In genomic region chr17:48232518-48232917, GRCm38 (mm10) we compare ENCODE assay signal across 18 mouse cellular contexts. TPM values are rescaled to one million over a fixed set of nuclear protein-coding genes. Genes with fewer than 3 reads are reported as not detected.
A peak's percentile ranks its signal among the peaks of the same experiment; 100 is the strongest.
DNase-seq lines count a peak whose midpoint lies in the region; ATAC-seq and TF ChIP-seq lines count a peak whose summit lies in the region.
"Had no signal": no experiment of that assay in that cellular context is flagged by ENCODE, and none has a peak within 500 bp of the region (broad histone marks: within the 10 kb centered on the region; RNA-seq: fewer than 3 reads in every experiment).

Gene Trem1 (plus strand): TSS chr17:48232768.

- no peak within 1 kb of the TSS for H3K27ac ChIP-seq in liver, embryonic 14.5 days
- no peak within 1 kb of the TSS for H3K27ac ChIP-seq in liver, embryonic 11.5 days (ENCODE audit: low read depth, low read length)
- H3K27ac ChIP-seq: embryonic facial prominence, embryonic 15.5 days; forebrain, embryonic 13.5 days; heart, embryonic 15.5 days; hindbrain, embryonic 12.5 days; kidney, postnatal 0 days; limb, embryonic 13.5 days had no signal

- DNase-seq in liver, embryonic 14.5 days (ENCODE audit: low read depth in 3 of 3, low spot score in 3 of 3): peak in 2 of 3 experiments; percentile 13 to 42
- DNase-seq in liver, embryonic 11.5 days (ENCODE audit: low spot score): no peak
- peak; percentile 56 for DNase-seq in lung, postnatal 36 days
- DNase-seq in splenic B cell, adult 2 months (ENCODE audit: low read depth, low spot score): peak; percentile 53
- DNase-seq in cerebellum, postnatal 10 days: no peak
- DNase-seq in thymus, postnatal 14 days: no peak
- no peak for DNase-seq in urinary bladder, postnatal 14 days (ENCODE audit: low spot score)
- DNase-seq: adrenal gland, adult 2 months; cerebellum, adult 8-10 months; right cerebral cortex, adult 18-20 months had no signal

- H3K9me3 ChIP-seq in liver, embryonic 14.5 days (ENCODE audit: control insufficient read depth, low read length): no peaks in the 10 kb centered on the region
- H3K9me3 ChIP-seq in liver, embryonic 11.5 days (ENCODE audit: control insufficient read depth, low read length): no peaks in the 10 kb centered on the region
- H3K9me3 ChIP-seq: embryonic facial prominence, embryonic 15.5 days; forebrain, embryonic 13.5 days; heart, embryonic 15.5 days; hindbrain, embryonic 12.5 days; limb, embryonic 13.5 days had no signal

- 0 out of 4 replicates have a peak, but pooled peaks cover 0 to 2% of the 10 kb centered on the region in 2 experiments for H3K4me1 ChIP-seq in liver, embryonic 14.5 days (replicated peaks; ENCODE audit: control insufficient read depth in 2 of 2, insufficient read depth in 2 of 2, low read length in 1 of 2)
- H3K4me1 ChIP-seq in liver, embryonic 11.5 days (replicated peaks; ENCODE audit: control insufficient read depth, insufficient read depth, low read length): no peaks in the 10 kb centered on the region
- H3K4me1 ChIP-seq: embryonic facial prominence, embryonic 15.5 days; forebrain, embryonic 13.5 days; heart, embryonic 15.5 days; hindbrain, embryonic 12.5 days had no signal

- TF ChIP-seq EP300 in liver, embryonic 14.5 days (IDR thresholded peaks at IDR 0.05; ENCODE audit: low read depth): no peak

- ATAC-seq in liver, embryonic 14.5 days (ENCODE audit: insufficient read depth): no peak
- ATAC-seq in liver, embryonic 11.5 days (replicated peaks; ENCODE audit: low FRiP score): no peak
- peak; percentile 89 for ATAC-seq in granulocyte monocyte progenitor cell, adult 5-6 weeks (replicated peaks; ENCODE audit: poor library complexity, severe bottlenecking)
- ATAC-seq: forebrain, embryonic 13.5 days had no signal

- H3K36me3 ChIP-seq in liver, embryonic 14.5 days (replicated peaks; ENCODE audit: control insufficient read depth, insufficient read depth, low read depth): no peaks in the 10 kb centered on the region
- no peaks in the 10 kb centered on the region for H3K36me3 ChIP-seq in liver, embryonic 11.5 days (ENCODE audit: control insufficient read depth, insufficient read depth, low read length)
- H3K36me3 ChIP-seq in splenic B cell, adult 2 months (ENCODE audit: control insufficient read depth, insufficient read depth, low read length, poor library complexity, severe bottlenecking): no peaks in the 10 kb centered on the region
- H3K36me3 ChIP-seq: embryonic facial prominence, embryonic 15.5 days; heart, embryonic 15.5 days; hindbrain, embryonic 12.5 days; limb, embryonic 13.5 days had no signal

- WGBS in liver, embryonic 14.5 days (ENCODE audit: insufficient replicate concordance): 53% methylated on average over 6 of the region's 6 CpGs
- WGBS in liver, embryonic 11.5 days: 57% methylated on average over 6 of the region's 6 CpGs

- H3K4me2 ChIP-seq in liver, embryonic 14.5 days (ENCODE audit: low read depth): no peak within 1 kb of the TSS
- H3K4me2 ChIP-seq in liver, embryonic 11.5 days: no peak within 1 kb of the TSS
- H3K4me2 ChIP-seq: embryonic facial prominence, embryonic 15.5 days; forebrain, embryonic 13.5 days; heart, embryonic 15.5 days; hindbrain, embryonic 12.5 days; limb, embryonic 13.5 days had no signal

- no peak for TF ChIP-seq CTCF in liver, embryonic 14.5 days (IDR thresholded peaks at IDR 0.05; ENCODE audit: low read depth)

- no peak within 1 kb of the TSS for H3K9ac ChIP-seq in liver, embryonic 14.5 days (replicated peaks)
- no peak within 1 kb of the TSS for H3K9ac ChIP-seq in liver, embryonic 11.5 days (ENCODE audit: low read depth, low read length)
- H3K9ac ChIP-seq: embryonic facial prominence, embryonic 15.5 days; forebrain, embryonic 13.5 days; heart, embryonic 15.5 days; hindbrain, embryonic 12.5 days; limb, embryonic 13.5 days had no signal

- H3K4me3 ChIP-seq in liver, embryonic 14.5 days (ENCODE audit: insufficient read depth in 1 of 2, low read depth in 2 of 2, low read length in 2 of 2): no peak within 1 kb of the TSS
- no peak within 1 kb of the TSS for H3K4me3 ChIP-seq in liver, embryonic 11.5 days (ENCODE audit: low read depth, low read length)
- H3K4me3 ChIP-seq: embryonic facial prominence, embryonic 15.5 days; forebrain, embryonic 13.5 days; heart, embryonic 15.5 days; hindbrain, embryonic 12.5 days; limb, embryonic 13.5 days had no signal

- H3K27me3 ChIP-seq in liver, embryonic 14.5 days (ENCODE audit: control insufficient read depth, insufficient read depth, low read length): no peaks in the 10 kb centered on the region
- H3K27me3 ChIP-seq in liver, embryonic 11.5 days (replicated peaks; ENCODE audit: control insufficient read depth, insufficient read depth, low read length): no peaks in the 10 kb centered on the region
- no peaks in the 10 kb centered on the region for H3K27me3 ChIP-seq in splenic B cell, adult 2 months (ENCODE audit: control insufficient read depth, insufficient read depth, low read length, poor library complexity, severe bottlenecking)
- H3K27me3 ChIP-seq: embryonic facial prominence, embryonic 15.5 days; forebrain, embryonic 13.5 days; heart, embryonic 15.5 days; hindbrain, embryonic 12.5 days; limb, embryonic 13.5 days had no signal

RNA-seq across cellular contexts. Expression of gene Trem1, which starts in this region (rescaled TPM):
- 0.32 TPM in 2 replicates for polyA plus RNA-seq in liver, embryonic 14.5 days (2012; rRNA removed)
- polyA plus RNA-seq in liver, embryonic 14.5 days (2014; fragmentation: Nextera tagmentation; extraction: Ambion mirVana): 0.58 and 0.84 TPM in 2 replicates
- 0.36 and 0.89 TPM in 2 replicates for polyA plus RNA-seq in liver, embryonic 11.5 days (2014; fragmentation: Nextera tagmentation; extraction: Ambion mirVana)
- 6.5 and 7.6 TPM in 2 replicates for total RNA-seq in granulocyte monocyte progenitor cell, adult 5-6 weeks (2014; fragmentation: Nextera tagmentation)
- 13.5 and 14.7 TPM in 2 replicates for total RNA-seq in granulocyte monocyte progenitor cell, adult 5-6 weeks (2017)
- total RNA-seq: layer of hippocampus, adult 8-10 months had no signal
- polyA plus RNA-seq: adrenal gland, adult 2 months; embryonic facial prominence, embryonic 15.5 days had no signal

Comparison
In these comparisons a context has a peak if more than half of its experiments do, and no peak if none do; other contexts are left out.
1. Peak in DNase-seq in liver, embryonic 14.5 days; RNA of the gene not detected or under 1 TPM.
2. DNase-seq: peak in lung, postnatal 36 days (single experiment) and splenic B cell, adult 2 months (single experiment); none in liver, embryonic 11.5 days (single experiment), cerebellum, postnatal 10 days (0 of 2), thymus, postnatal 14 days (single experiment) and urinary bladder, postnatal 14 days (single experiment).